Comparison of ENCODE assay signal across 10 mouse cellular contexts in the genomic region with DNA sequence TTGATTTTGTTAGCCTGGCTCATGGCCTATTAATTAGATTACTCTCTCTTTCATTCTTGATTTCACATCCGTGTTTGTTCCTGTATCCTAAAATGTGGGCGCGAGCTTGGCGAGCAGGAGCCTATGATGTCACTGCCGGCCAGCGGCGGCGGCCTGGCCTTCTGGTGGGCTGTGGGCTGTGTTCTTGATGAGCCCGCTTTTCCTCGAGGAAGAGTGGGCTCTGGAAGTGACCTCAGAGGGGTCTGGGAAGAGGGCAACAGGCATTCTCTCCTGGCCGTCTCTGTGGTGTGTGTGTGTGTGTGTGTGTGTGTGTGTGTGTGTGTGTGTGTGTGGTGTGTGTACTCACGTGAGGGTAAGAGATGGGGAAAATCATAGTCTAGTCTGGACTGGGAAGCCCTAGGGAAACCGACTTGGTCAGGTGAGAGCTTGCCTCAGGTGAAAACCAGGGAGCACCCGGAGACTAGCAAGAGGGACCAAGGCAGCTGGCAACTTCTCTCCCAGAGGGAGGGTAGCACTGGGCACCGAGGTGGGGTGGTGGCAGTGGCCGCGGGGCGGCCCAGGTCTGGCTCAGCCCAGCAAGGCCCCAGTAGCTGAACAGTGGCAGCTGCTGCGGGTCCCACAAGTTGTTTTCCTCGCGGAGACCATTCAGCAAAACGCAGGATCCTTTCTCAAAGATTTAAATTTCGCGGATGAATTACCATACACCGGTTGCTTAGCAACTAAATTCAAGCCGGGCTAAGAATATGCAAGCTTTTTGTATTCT. TPM values are rescaled to one million over a fixed set of nuclear protein-coding genes. Genes with fewer than 3 reads are reported as not detected.
DNase-seq lines count a peak whose midpoint lies in the region; ATAC-seq and TF ChIP-seq lines count a peak whose summit lies in the region.
"Had no signal": no experiment of that assay in that cellular context is flagged by ENCODE, and none has a peak within 500 bp of the region (broad histone marks: within the 10 kb centered on the region; RNA-seq: fewer than 3 reads in every experiment).

No protein-coding gene starts in this region.

- H3K27ac ChIP-seq in forebrain, embryonic 12.5 days: peak overlapping the region; percentile 93
- H3K27ac ChIP-seq in kidney, postnatal 0 days: peak overlapping the region; percentile 73
- peak overlapping the region; percentile 52; the same call in 1 of the 2 replicates for H3K27ac ChIP-seq in neural tube, embryonic 14.5 days (ENCODE audit: low read depth, low read length)

- DNase-seq in layer of hippocampus, postnatal 10 days (ENCODE audit: low spot score in 2 of 2): peak; percentile 47 to 63
- no peak for DNase-seq in layer of hippocampus, adult 18-20 months (ENCODE audit: low spot score in 2 of 2)
- DNase-seq in kidney, postnatal 0 days (ENCODE audit: low spot score): no peak
- no peak for DNase-seq in heart, postnatal 4 days
- DNase-seq in heart, postnatal 25 days (ENCODE audit: low spot score): no peak
- DNase-seq in spleen, postnatal 4 days (ENCODE audit: low spot score in 2 of 2): no peak

- WGBS in forebrain, embryonic 12.5 days: under 1% methylated on average over 26 of the region's 26 CpGs
- WGBS in kidney, postnatal 0 days: under 1% methylated on average over 26 of the region's 26 CpGs
- WGBS in neural tube, embryonic 14.5 days: 3% methylated on average over 25 of the region's 26 CpGs

- peaks cover 13% of the 10 kb centered on the region for H3K27me3 ChIP-seq in forebrain, embryonic 12.5 days
- H3K27me3 ChIP-seq in kidney, postnatal 0 days (ENCODE audit: insufficient read depth, low read length): peaks cover 71% of the 10 kb centered on the region
- no peaks in the 10 kb centered on the region for H3K27me3 ChIP-seq in neural tube, embryonic 14.5 days (ENCODE audit: control insufficient read depth, insufficient read depth, low read length)

- H3K4me1 ChIP-seq in forebrain, embryonic 12.5 days: peaks cover 68% of the 10 kb centered on the region
- no peaks in the 10 kb centered on the region for H3K4me1 ChIP-seq in kidney, postnatal 0 days (replicated peaks; ENCODE audit: insufficient read depth, low read length)
- H3K4me1 ChIP-seq in neural tube, embryonic 14.5 days (ENCODE audit: control insufficient read depth, insufficient read depth, low read length): peaks cover 17% of the 10 kb centered on the region

- peak; percentile 83 for ATAC-seq in forebrain, embryonic 12.5 days (ENCODE audit: low FRiP score)
- peak; percentile 52; the same call in 1 of the 2 replicates for ATAC-seq in kidney, postnatal 0 days (replicated peaks; ENCODE audit: low FRiP score, low read depth)
- peak; percentile 81 for ATAC-seq in neural tube, embryonic 14.5 days (ENCODE audit: low read depth)

- intact Hi-C loops in heart, postnatal 25 days (cut with DNase I): no loop called here

- H3K9me3 ChIP-seq in forebrain, embryonic 12.5 days: no peaks in the 10 kb centered on the region
- no peaks in the 10 kb centered on the region for H3K9me3 ChIP-seq in kidney, postnatal 0 days (replicated peaks; ENCODE audit: low read length)
- no peaks in the 10 kb centered on the region for H3K9me3 ChIP-seq in neural tube, embryonic 14.5 days (ENCODE audit: control insufficient read depth, low read length)

- peak overlapping the region; percentile 72 for H3K4me2 ChIP-seq in forebrain, embryonic 12.5 days
- peak overlapping the region; percentile 43 for H3K4me2 ChIP-seq in kidney, postnatal 0 days (ENCODE audit: low read length)
- peak overlapping the region; percentile 39 for H3K4me2 ChIP-seq in neural tube, embryonic 14.5 days (ENCODE audit: low read depth, low read length)

- H3K36me3 ChIP-seq in forebrain, embryonic 12.5 days (replicated peaks): peaks cover 20% of the 10 kb centered on the region
- H3K36me3 ChIP-seq in kidney, postnatal 0 days (ENCODE audit: insufficient read depth, low read length): no peaks in the 10 kb centered on the region
- H3K36me3 ChIP-seq in neural tube, embryonic 14.5 days (ENCODE audit: control insufficient read depth, insufficient read depth, low read length): no peaks in the 10 kb centered on the region

- TF ChIP-seq CTCF in kidney, postnatal 0 days (IDR thresholded peaks at IDR 0.05; ENCODE audit: low read depth): no peak

- peak overlapping the region; percentile 66 for H3K9ac ChIP-seq in forebrain, embryonic 12.5 days
- H3K9ac ChIP-seq in kidney, postnatal 0 days (ENCODE audit: low read depth, low read length): 0 out of 2 replicates have a peak overlapping the region, but pooled peaks have one; percentile 27
- peak overlapping the region; percentile 37; the same call in 1 of the 2 replicates for H3K9ac ChIP-seq in neural tube, embryonic 14.5 days (replicated peaks; ENCODE audit: low read depth, low read length)

- H3K4me3 ChIP-seq in forebrain, embryonic 12.5 days (replicated peaks): peak overlapping the region; percentile 43
- H3K4me3 ChIP-seq in kidney, postnatal 0 days (replicated peaks; ENCODE audit: low read depth, low read length): 0 out of 2 replicates have a peak overlapping the region, but pooled peaks have one; percentile 4
- H3K4me3 ChIP-seq in neural tube, embryonic 14.5 days (ENCODE audit: low read depth, low read length): peak overlapping the region; percentile 23

RNA-seq across cellular contexts. Expression of gene Pou3f3, which starts 8.5 kb away (rescaled TPM):
- 10 to 100 TPM; 60.7 to 69.3 TPM for total RNA-seq in layer of hippocampus, postnatal 10 days (2021)
- total RNA-seq in layer of hippocampus, adult 18-20 months (2021): 10 to 100 TPM; 67.0 to 70.0 TPM
- polyA plus RNA-seq in forebrain, embryonic 12.5 days (2016; fragmentation: Nextera tagmentation; extraction: Ambion mirVana): 38.2 and 46.0 TPM in 2 replicates
- polyA plus RNA-seq in kidney, postnatal 0 days (2015; fragmentation: Nextera tagmentation; extraction: Ambion mirVana): 12.4 and 13.2 TPM in 2 replicates
- 10.4 and 11.0 TPM in 2 replicates for polyA plus RNA-seq in neural tube, embryonic 14.5 days (2014; fragmentation: Nextera tagmentation; extraction: Ambion mirVana)
- under 1 TPM in 1 of 2 experiments, not detected in 1; 0.02 TPM for total RNA-seq in heart, postnatal 4 days (2021)
- under 1 TPM in 1 of 2 experiments, not detected in 1; 0.03 TPM for total RNA-seq in heart, postnatal 25 days (2021)
- total RNA-seq: hematopoietic stem cell, adult 5-6 weeks had no signal
- polyA plus RNA-seq: liver, embryonic 16.5 days had no signal

Comparison
In these comparisons a context has a peak if more than half of its experiments do, and no peak if none do; other contexts are left out.
1. DNase-seq: peak in layer of hippocampus, postnatal 10 days (2 of 2); none in layer of hippocampus, adult 18-20 months (0 of 2), kidney, postnatal 0 days (single experiment), heart, postnatal 4 days (single experiment), heart, postnatal 25 days (single experiment) and spleen, postnatal 4 days (0 of 2).
2. RNA of gene Pou3f3, which starts 8.5 kb away (total RNA-seq): 67.0 to 70.0 TPM in layer of hippocampus, adult 18-20 months and 60.7 to 69.3 TPM in layer of hippocampus, postnatal 10 days; 0.03 TPM in heart, postnatal 25 days and 0.02 TPM in heart, postnatal 4 days; every median in the first group is over 10 times any median in the second.
3. Peak in every context shown above with its lines, with median percentiles within 50 percentile points of each other: ATAC-seq, H3K27ac ChIP-seq, H3K4me2 ChIP-seq, H3K4me3 ChIP-seq and H3K9ac ChIP-seq.